Mouse (Mus musculus): ENCODE results near the gene Ddx39. TPM values are rescaled to one million over a fixed set of nuclear protein-coding genes. Genes with fewer than 3 reads are reported as not detected.

Gene Ddx39
- total and polyA plus RNA-seq, 3 experiments: 272 to 304 (median 279) TPM

DNA sequence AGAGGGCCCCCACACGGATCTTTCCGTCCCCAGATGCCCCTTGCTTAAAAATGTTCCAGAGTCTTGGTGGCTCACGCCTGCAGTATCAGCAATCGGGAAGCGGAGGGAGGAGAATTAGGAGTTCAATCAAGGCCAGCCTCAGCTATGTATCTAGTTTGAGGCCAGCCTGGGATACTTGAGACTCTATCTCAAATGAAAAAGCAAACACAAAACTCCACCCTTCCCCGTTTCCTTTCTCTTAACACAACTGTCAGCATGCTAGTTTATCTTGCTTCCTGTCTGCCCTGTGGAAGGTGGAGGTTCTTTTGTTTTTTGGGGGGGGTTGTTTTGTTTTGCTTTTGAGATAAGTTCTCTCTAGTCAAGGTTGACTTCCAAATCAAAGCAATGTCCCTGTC, 58.5 kb downstream of the Ddx39 start (continued):
- TF ChIP-seq SMC3 (IDR thresholded peaks at IDR 0.05; ENCODE audit: low read depth, low read length): no peak; the same call in 1 of the 2 replicates
- peak; percentile 81; the same call in 1 of the 2 replicates for TF ChIP-seq MAFK (IDR thresholded peaks at IDR 0.05; ENCODE audit: borderline replicate concordance, low read depth, low read length)

DNA sequence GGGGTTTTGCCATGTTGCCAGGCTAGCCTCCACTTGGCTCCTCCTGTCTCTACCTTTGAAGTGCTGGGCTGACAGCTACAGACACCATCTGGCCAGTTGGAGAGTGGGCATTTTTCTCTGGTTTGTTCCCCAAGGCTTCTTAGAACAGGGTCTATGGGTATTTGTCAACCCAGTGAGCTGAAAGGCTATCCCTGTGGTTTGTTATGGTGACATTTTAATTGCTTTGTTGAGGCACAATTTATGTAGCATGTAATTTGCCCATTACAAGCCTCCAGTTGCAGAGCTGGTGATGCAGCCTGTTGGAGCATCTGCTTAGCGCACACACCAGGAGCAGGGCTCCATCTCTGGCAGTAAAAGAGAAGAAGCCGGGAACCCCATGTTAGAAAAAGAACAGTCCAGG, 59.2 kb downstream of the Ddx39 start:
- DNase-seq (ENCODE audit: low read depth, low spot score): no peak
- no peak overlapping the region for H3K4me3 ChIP-seq (ENCODE audit: control insufficient read depth in 1 of 2, insufficient read depth in 1 of 2, low read depth in 2 of 2, low read length in 2 of 2)
- no peaks in the 10 kb centered on the region for H3K9me3 ChIP-seq (replicated peaks; ENCODE audit: insufficient read depth, low read length)
- peak overlapping the region; percentile 90; the same call in 1 of the 2 replicates for H3K27ac ChIP-seq (ENCODE audit: control insufficient read depth, low read depth, low read length)
- TF ChIP-seq ETS1 (IDR thresholded peaks at IDR 0.05; ENCODE audit: low read depth, low read length): no peak
- TF ChIP-seq GABPA (IDR thresholded peaks at IDR 0.05; ENCODE audit: low read depth, low read length): no peak
- TF ChIP-seq E2F4 (IDR thresholded peaks at IDR 0.05; ENCODE audit: borderline replicate concordance, low read depth, low read length): no peak
- no peak for TF ChIP-seq MAFK (IDR thresholded peaks at IDR 0.05; ENCODE audit: borderline replicate concordance, low read depth, low read length)
- TF ChIP-seq POLR2AphosphoS2 (IDR thresholded peaks at IDR 0.05; ENCODE audit: low read length): no peak
- no peak for TF ChIP-seq SIN3A (IDR thresholded peaks at IDR 0.05; ENCODE audit: low read length)
- TF ChIP-seq RCOR1 (IDR thresholded peaks at IDR 0.05; ENCODE audit: low read depth, low read length): no peak
- no peak overlapping the region for H3K9ac ChIP-seq (ENCODE audit: control insufficient read depth, low read depth, low read length, poor library complexity, severe bottlenecking)
- H3K36me3 ChIP-seq (ENCODE audit: control insufficient read depth in 1 of 2, insufficient read depth in 2 of 2, low read length in 2 of 2): peaks cover 0 to 30% of the 10 kb centered on the region in 2 experiments; a peak in 2 of 4 replicates
- H3K27me3 ChIP-seq (ENCODE audit: control insufficient read depth in 1 of 2, insufficient read depth in 2 of 2, low read length in 2 of 2): no peaks in the 10 kb centered on the region
- no peaks in the 10 kb centered on the region; the same call in 1 of the 2 replicates for H3K79me2 ChIP-seq (ENCODE audit: control insufficient read depth, insufficient read depth, low read length, poor library complexity)
- peaks cover 21 to 40% of the 10 kb centered on the region in 2 experiments for H3K4me1 ChIP-seq (ENCODE audit: control insufficient read depth in 1 of 2, insufficient read depth in 2 of 2, low read length in 2 of 2)

Other genes starting within 250 kb of the Ddx39 start
- not detected in 2 replicates for gene Olfr370, start 179.4 kb upstream of the Ddx39 start, total RNA-seq (2012; rRNA removed)
- gene Olfr370, start 179.4 kb upstream of the Ddx39 start, polyA plus RNA-seq (2012; ENCODE audit: insufficient read depth in 1 of 2, insufficient read length in 2 of 2, low read depth in 1 of 2, low replicate concordance in 2 of 2, missing spikeins in 1 of 2): under 1 TPM in 1 of 2 experiments, not detected in 1; 0.26 TPM
- gene Ndufb7, start 148.5 kb upstream of the Ddx39 start, total RNA-seq (2012; rRNA removed): 306 and 311 TPM in 2 replicates
- gene Ndufb7, start 148.5 kb upstream of the Ddx39 start, polyA plus RNA-seq (2012; ENCODE audit: insufficient read depth in 1 of 2, insufficient read length in 2 of 2, low read depth in 1 of 2, low replicate concordance in 2 of 2, missing spikeins in 1 of 2): 100 to 1,000 TPM in 1 of 2 experiments, not detected in 1; 194 TPM
- gene Tecr, start 107.2 kb upstream of the Ddx39 start, total RNA-seq (2012; rRNA removed): 74.2 and 78.0 TPM in 2 replicates
- 100 to 1,000 TPM in 1 of 2 experiments, not detected in 1; 229 TPM for gene Tecr, start 107.2 kb upstream of the Ddx39 start, polyA plus RNA-seq (2012; ENCODE audit: insufficient read depth in 1 of 2, insufficient read length in 2 of 2, low read depth in 1 of 2, low replicate concordance in 2 of 2, missing spikeins in 1 of 2)
- gene Dnajb1, start 107.0 kb upstream of the Ddx39 start, total RNA-seq (2012; rRNA removed): 38.2 and 43.2 TPM in 2 replicates
- 10 to 100 TPM in 1 of 2 experiments, not detected in 1; 56.6 TPM for gene Dnajb1, start 107.0 kb upstream of the Ddx39 start, polyA plus RNA-seq (2012; ENCODE audit: insufficient read depth in 1 of 2, insufficient read length in 2 of 2, low read depth in 1 of 2, low replicate concordance in 2 of 2, missing spikeins in 1 of 2)
- gene Gipc1, start 62.5 kb upstream of the Ddx39 start, total RNA-seq (2012; rRNA removed): 34.3 and 38.6 TPM in 2 replicates
- gene Gipc1, start 62.5 kb upstream of the Ddx39 start, polyA plus RNA-seq (2012; ENCODE audit: insufficient read depth in 1 of 2, insufficient read length in 2 of 2, low read depth in 1 of 2, low replicate concordance in 2 of 2, missing spikeins in 1 of 2): 10 to 100 TPM in 1 of 2 experiments, not detected in 1; 70.7 TPM
- gene Ptger1, start 48.5 kb upstream of the Ddx39 start, total RNA-seq (2012; rRNA removed): 2.6 and 4.0 TPM in 2 replicates
- 1 to 10 TPM in 1 of 2 experiments, not detected in 1; 3.1 TPM for gene Ptger1, start 48.5 kb upstream of the Ddx39 start, polyA plus RNA-seq (2012; ENCODE audit: insufficient read depth in 1 of 2, insufficient read length in 2 of 2, low read depth in 1 of 2, low replicate concordance in 2 of 2, missing spikeins in 1 of 2)
- 33.5 and 37.8 TPM in 2 replicates for gene Pkn1, start 16.0 kb upstream of the Ddx39 start, total RNA-seq (2012; rRNA removed)
- 10 to 100 TPM; 41.2 to 73.2 TPM for gene Pkn1, start 16.0 kb upstream of the Ddx39 start, polyA plus RNA-seq (2012; ENCODE audit: insufficient read depth in 1 of 2, insufficient read length in 2 of 2, low read depth in 1 of 2, low replicate concordance in 2 of 2, missing spikeins in 1 of 2)
- gene Adgre5, start 26.1 kb downstream of the Ddx39 start, total RNA-seq (2012; rRNA removed): 16.1 and 18.5 TPM in 2 replicates
- 10 to 100 TPM in 1 of 2 experiments, not detected in 1; 21.4 TPM for gene Adgre5, start 26.1 kb downstream of the Ddx39 start, polyA plus RNA-seq (2012; ENCODE audit: insufficient read depth in 1 of 2, insufficient read length in 2 of 2, low read depth in 1 of 2, low replicate concordance in 2 of 2, missing spikeins in 1 of 2)
- gene Adgrl1, start 184.9 kb downstream of the Ddx39 start, total RNA-seq (2012; rRNA removed): 17.7 and 21.7 TPM in 2 replicates
- 10 to 100 TPM in 1 of 2 experiments, not detected in 1; 35.3 TPM for gene Adgrl1, start 184.9 kb downstream of the Ddx39 start, polyA plus RNA-seq (2012; ENCODE audit: insufficient read depth in 1 of 2, insufficient read length in 2 of 2, low read depth in 1 of 2, low replicate concordance in 2 of 2, missing spikeins in 1 of 2)
- gene Gm10644, start 240.0 kb downstream of the Ddx39 start, total RNA-seq (2012; rRNA removed): 0.29 and 0.35 TPM in 2 replicates
- gene Gm10644, start 240.0 kb downstream of the Ddx39 start, polyA plus RNA-seq (2012; ENCODE audit: insufficient read depth in 1 of 2, insufficient read length in 2 of 2, low read depth in 1 of 2, low replicate concordance in 2 of 2, missing spikeins in 1 of 2): under 1 TPM in 1 of 2 experiments, not detected in 1; 0.49 TPM
- gene Asf1b, start 240.3 kb downstream of the Ddx39 start, total RNA-seq (2012; rRNA removed): 84.3 and 90.4 TPM in 2 replicates
- 100 to 1,000 TPM; 113 to 137 TPM for gene Asf1b, start 240.3 kb downstream of the Ddx39 start, polyA plus RNA-seq (2012; ENCODE audit: insufficient read depth in 1 of 2, insufficient read length in 2 of 2, low read depth in 1 of 2, low replicate concordance in 2 of 2, missing spikeins in 1 of 2)